In genomic region chrX:144464416-144464815, GRCm38 (mm10) we compare ENCODE assay signal across 32 mouse cellular contexts. TPM values are rescaled to one million over a fixed set of nuclear protein-coding genes. Genes with fewer than 3 reads are reported as not detected.
DNase-seq lines count a peak whose midpoint lies in the region; ATAC-seq and TF ChIP-seq lines count a peak whose summit lies in the region.
"Had no signal": no experiment of that assay in that cellular context is flagged by ENCODE, and none has a peak within 500 bp of the region (broad histone marks: within the 10 kb centered on the region; RNA-seq: fewer than 3 reads in every experiment).

No protein-coding gene starts in this region.

- H3K27ac ChIP-seq in forebrain, postnatal 0 days (ENCODE audit: low read depth, low read length), result no peak overlapping the region
- H3K27ac ChIP-seq in forebrain, embryonic 13.5 days, result no peak overlapping the region
- no peak overlapping the region for H3K27ac ChIP-seq in midbrain, embryonic 15.5 days
- H3K27ac ChIP-seq: embryonic facial prominence, embryonic 13.5 days; forebrain, embryonic 15.5 days; gastrocnemius, adult 2 months; heart, embryonic 15.5 days; hindbrain, embryonic 15.5 days; intestine, embryonic 15.5 days; limb, embryonic 12.5 days; neural tube, embryonic 15.5 days had no signal

- H3K4me1 ChIP-seq in forebrain, postnatal 0 days (ENCODE audit: insufficient read depth), result no peaks in the 10 kb centered on the region
- H3K4me1 ChIP-seq in forebrain, embryonic 13.5 days, result no peaks in the 10 kb centered on the region
- no peaks in the 10 kb centered on the region for H3K4me1 ChIP-seq in midbrain, embryonic 15.5 days
- H3K4me1 ChIP-seq: embryonic facial prominence, embryonic 13.5 days; forebrain, embryonic 15.5 days; heart, embryonic 15.5 days; hindbrain, embryonic 15.5 days; intestine, embryonic 15.5 days; limb, embryonic 12.5 days; neural tube, embryonic 15.5 days had no signal

- no peaks in the 10 kb centered on the region for H3K9me3 ChIP-seq in forebrain, postnatal 0 days (ENCODE audit: low read length)
- H3K9me3 ChIP-seq in forebrain, embryonic 13.5 days (replicated peaks), result no peaks in the 10 kb centered on the region
- no peaks in the 10 kb centered on the region for H3K9me3 ChIP-seq in midbrain, embryonic 15.5 days
- H3K9me3 ChIP-seq: embryonic facial prominence, embryonic 13.5 days; forebrain, embryonic 15.5 days; heart, embryonic 15.5 days; hindbrain, embryonic 15.5 days; intestine, embryonic 15.5 days; limb, embryonic 12.5 days; neural tube, embryonic 15.5 days had no signal

- no peak overlapping the region for H3K4me3 ChIP-seq in forebrain, postnatal 0 days (ENCODE audit: low read depth, low read length)
- H3K4me3 ChIP-seq in forebrain, embryonic 13.5 days, result no peak overlapping the region
- no peak overlapping the region for H3K4me3 ChIP-seq in midbrain, embryonic 15.5 days
- H3K4me3 ChIP-seq: embryonic facial prominence, embryonic 13.5 days; erythroblast, embryonic 14.5 days; forebrain, embryonic 15.5 days; gastrocnemius, adult 2 months; heart, embryonic 15.5 days; hindbrain, embryonic 15.5 days; intestine, embryonic 15.5 days; limb, embryonic 12.5 days; neural tube, embryonic 15.5 days had no signal

- ATAC-seq in forebrain, postnatal 0 days, result no peak
- ATAC-seq in forebrain, embryonic 13.5 days, result no peak
- ATAC-seq in midbrain, embryonic 15.5 days (replicated peaks), result no peak
- ATAC-seq: forebrain, embryonic 15.5 days; intestine, embryonic 15.5 days had no signal

- TF ChIP-seq CTCF in forebrain, postnatal 0 days (IDR thresholded peaks at IDR 0.05; ENCODE audit: low read depth), result no peak

- H3K9ac ChIP-seq in forebrain, postnatal 0 days, result no peak overlapping the region
- H3K9ac ChIP-seq in forebrain, embryonic 13.5 days, result no peak overlapping the region
- no peak overlapping the region for H3K9ac ChIP-seq in midbrain, embryonic 15.5 days
- H3K9ac ChIP-seq: embryonic facial prominence, embryonic 13.5 days; forebrain, embryonic 15.5 days; heart, embryonic 15.5 days; hindbrain, embryonic 15.5 days; intestine, embryonic 15.5 days; limb, embryonic 12.5 days; neural tube, embryonic 15.5 days had no signal

- no peaks in the 10 kb centered on the region for H3K27me3 ChIP-seq in forebrain, postnatal 0 days (ENCODE audit: insufficient read depth, low read length)
- H3K27me3 ChIP-seq in forebrain, embryonic 13.5 days, result no peaks in the 10 kb centered on the region
- no peaks in the 10 kb centered on the region for H3K27me3 ChIP-seq in midbrain, embryonic 15.5 days (replicated peaks)
- H3K27me3 ChIP-seq: forebrain, embryonic 15.5 days; heart, embryonic 15.5 days; hindbrain, embryonic 15.5 days; intestine, embryonic 15.5 days; neural tube, embryonic 15.5 days had no signal

- H3K4me2 ChIP-seq in forebrain, postnatal 0 days (ENCODE audit: low read depth), result no peak overlapping the region
- H3K4me2 ChIP-seq in forebrain, embryonic 13.5 days, result no peak overlapping the region
- H3K4me2 ChIP-seq in midbrain, embryonic 15.5 days, result no peak overlapping the region
- H3K4me2 ChIP-seq: embryonic facial prominence, embryonic 13.5 days; forebrain, embryonic 15.5 days; heart, embryonic 15.5 days; hindbrain, embryonic 15.5 days; intestine, embryonic 15.5 days; limb, embryonic 12.5 days; liver, embryonic 11.5 days; midbrain, embryonic 11.5 days; neural tube, embryonic 15.5 days had no signal

- DNase-seq in cerebellum, adult 9-10 months, result peak; percentile 2
- DNase-seq in cerebellum, postnatal 4 days (ENCODE audit: low spot score in 2 of 2), result no peak
- DNase-seq in forebrain, postnatal 0 days, result peak; percentile 29
- DNase-seq in layer of hippocampus, adult 9-10 months (ENCODE audit: low spot score), result peak; percentile 1
- DNase-seq in layer of hippocampus, postnatal 10 days (ENCODE audit: low spot score in 2 of 2), result no peak
- DNase-seq in Muller cell, postnatal 12 days (ENCODE audit: inconsistent ontology term), result peak; percentile 45
- DNase-seq: adrenal gland, postnatal 14 days; embryo, embryonic 11 days; gastrocnemius, adult 2 months; heart, postnatal 4 days; kidney, adult 8-10 months; kidney, postnatal 10 days; lung, adult 18-20 months; lung, postnatal 10 days; spleen, adult 18-20 months had no signal

- no peaks in the 10 kb centered on the region for H3K36me3 ChIP-seq in forebrain, postnatal 0 days (ENCODE audit: insufficient read depth)
- no peaks in the 10 kb centered on the region for H3K36me3 ChIP-seq in forebrain, embryonic 13.5 days (ENCODE audit: poor library complexity, severe bottlenecking)
- no peaks in the 10 kb centered on the region for H3K36me3 ChIP-seq in midbrain, embryonic 15.5 days (replicated peaks)
- H3K36me3 ChIP-seq: embryonic facial prominence, embryonic 13.5 days; forebrain, embryonic 15.5 days; heart, embryonic 15.5 days; hindbrain, embryonic 15.5 days; intestine, embryonic 15.5 days; limb, embryonic 12.5 days; neural tube, embryonic 15.5 days had no signal

- 52% methylated on average over 2 of the region's 2 CpGs for WGBS in forebrain, postnatal 0 days
- WGBS in forebrain, embryonic 13.5 days, result 67% methylated on average over 2 of the region's 2 CpGs
- WGBS in midbrain, embryonic 15.5 days, result 74% methylated on average over 2 of the region's 2 CpGs

RNA-seq across cellular contexts. Expression of gene Trpc5os, which starts 8.0 kb away (rescaled TPM):
- not detected in 2 replicates for total RNA-seq in forebrain, postnatal 0 days (2014; rRNA removed)
- not detected in 2 replicates for polyA plus RNA-seq in forebrain, postnatal 0 days (2015; fragmentation: Nextera tagmentation; extraction: Ambion mirVana)
- not detected in 2 replicates for polyA plus RNA-seq in forebrain, embryonic 13.5 days (2015; fragmentation: Nextera tagmentation; extraction: Ambion mirVana)
- total RNA-seq in layer of hippocampus, postnatal 10 days (2021), result not detected
- 0.05 and 0.06 TPM in 2 replicates for polyA plus RNA-seq in midbrain, embryonic 15.5 days (2015; fragmentation: Nextera tagmentation; extraction: Ambion mirVana)
- total RNA-seq: adrenal gland, postnatal 14 days; gastrocnemius, adult 2 months; gastrocnemius, postnatal 4 days; heart, adult 8-10 months; layer of hippocampus, adult 18-20 months; left cerebral cortex, postnatal 10 days had no signal
- polyA plus RNA-seq: cerebellum, adult 2 months; embryonic facial prominence, embryonic 13.5 days; erythroblast, embryonic 14.5 days; heart, embryonic 15.5 days; intestine, embryonic 15.5 days; limb, embryonic 12.5 days; midbrain, embryonic 11.5 days had no signal

Comparison
In these comparisons a context has a peak if more than half of its experiments do, and no peak if none do; other contexts are left out.
1. DNase-seq: peak in cerebellum, adult 9-10 months (single experiment), forebrain, postnatal 0 days (single experiment), layer of hippocampus, adult 9-10 months (single experiment) and Muller cell, postnatal 12 days (single experiment); none in cerebellum, postnatal 4 days (0 of 2) and layer of hippocampus, postnatal 10 days (0 of 2).